Mouse (Mus musculus) erythroblast, embryonic 14.5 days (primary cell): Measurements from ENCODE around the gene Olfr1465. TPM values are rescaled to one million over a fixed set of nuclear protein-coding genes. Genes with fewer than 3 reads are reported as not detected.

ENCODE experiments used
- H3K27me3 ChIP-seq: 2 replicates; pipeline ENCODE4 v1.6.1; 2012; ENCODE audit warnings: inconsistent platforms; ENCODE audit not compliant: control insufficient read depth
- H3K36me3 ChIP-seq: 2 replicates; pipeline ENCODE4 v1.6.1; 2012; ENCODE audit warnings: mild to moderate bottlenecking, inconsistent platforms; ENCODE audit not compliant: control insufficient read depth
- H3K4me1 ChIP-seq: 2 replicates; pipeline ENCODE4 v1.6.1; 2012; ENCODE audit warnings: inconsistent platforms; ENCODE audit not compliant: control insufficient read depth
- H3K4me3 ChIP-seq: replicated peaks from 2 replicates; pipeline ENCODE3; 2012; ENCODE audit warnings: moderate library complexity, mild to moderate bottlenecking, inconsistent platforms
- H3K9me3 ChIP-seq: 2 replicates; pipeline ENCODE4 v1.6.1; 2012; ENCODE audit warnings: low read length, inconsistent platforms, mixed read lengths; ENCODE audit not compliant: control insufficient read depth
- GATA1 ChIP-seq: IDR thresholded peaks from 2 replicates; pipeline ENCODE4 v1.6.1; 2012; ENCODE audit warnings: low read length, inconsistent platforms, mixed read lengths
- TAL1 ChIP-seq: IDR thresholded peaks from 3 replicates; pipeline ENCODE4 v1.6.1; 2012; ENCODE audit warnings: low read length, inconsistent platforms, mixed read lengths
- polyA plus RNA-seq: library from polyadenylated mRNA; stranded (reverse); fragments of >175 nt; gene quantifications from 2 replicates; pipeline ENCODE4 v1.2.3, GENCODE M21; 2012

Olfr1465 gene
- not detected in 2 replicates for polyA plus RNA-seq

DNA sequence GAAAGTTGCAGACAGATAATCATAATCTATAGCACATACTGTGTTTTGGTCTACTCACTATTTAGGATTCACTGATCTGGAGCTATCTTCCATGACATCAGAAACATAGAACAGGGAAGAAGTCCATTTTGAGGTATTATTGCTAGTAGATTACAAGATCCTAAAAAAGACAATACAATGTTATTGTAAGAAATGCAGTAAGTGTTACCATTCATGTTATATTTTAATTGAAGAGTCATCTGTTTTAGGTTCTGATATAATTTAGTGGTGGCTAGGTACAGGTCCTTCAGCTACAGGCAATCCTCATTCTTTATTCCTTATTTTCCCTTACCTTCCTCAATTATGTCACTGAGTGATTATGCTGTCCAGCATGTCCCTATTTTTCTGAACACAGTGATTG lies at the start of gene Olfr1465:
Gene Olfr1465, minus strand, starts transcription at position 101 of the 400 bp plus-strand sequence.
- TF ChIP-seq GATA1 (no peak), TAL1 (no peak)
- Histone ChIP-seq H3K4me1 (no peaks in the 10 kb centered on the region), H3K27me3 (no peaks in the 10 kb centered on the region), H3K36me3 (no peaks in the 10 kb centered on the region), H3K9me3 (peaks cover 4% of the 10 kb centered on the region), H3K4me3 (no peak within 1 kb of the TSS)

DNA sequence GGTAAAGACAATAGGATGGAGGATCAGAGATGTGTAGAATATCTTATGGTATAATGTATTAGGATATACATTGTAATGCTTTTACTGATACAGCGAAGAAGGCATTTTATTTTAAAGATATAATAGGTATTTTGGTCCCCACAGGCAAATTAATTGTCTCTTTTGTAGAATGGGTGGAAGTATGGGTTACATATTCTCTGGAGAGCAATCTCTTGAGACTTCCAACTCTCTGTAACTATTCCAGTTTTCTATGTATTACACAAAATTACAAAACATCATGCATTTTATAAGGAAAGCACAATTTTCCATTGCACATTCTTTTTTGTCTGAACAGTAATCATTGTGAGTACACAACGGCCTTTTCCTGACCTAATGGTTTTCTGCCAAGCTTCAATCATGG lies 46.6 kb upstream of the Olfr1465 start, which contains the start of gene Olfr1467:
Gene Olfr1467, plus strand, starts transcription at position 301 of the 400 bp plus-strand sequence.
- TF ChIP-seq TAL1 (no peak), GATA1 (no peak)
- Histone ChIP-seq H3K27me3 (no peaks in the 10 kb centered on the region), H3K4me3 (no peak within 1 kb of the TSS), H3K4me1 (no peaks in the 10 kb centered on the region), H3K9me3 (peaks cover 2% of the 10 kb centered on the region; the same call in 1 of the 2 replicates), H3K36me3 (no peaks in the 10 kb centered on the region)

DNA sequence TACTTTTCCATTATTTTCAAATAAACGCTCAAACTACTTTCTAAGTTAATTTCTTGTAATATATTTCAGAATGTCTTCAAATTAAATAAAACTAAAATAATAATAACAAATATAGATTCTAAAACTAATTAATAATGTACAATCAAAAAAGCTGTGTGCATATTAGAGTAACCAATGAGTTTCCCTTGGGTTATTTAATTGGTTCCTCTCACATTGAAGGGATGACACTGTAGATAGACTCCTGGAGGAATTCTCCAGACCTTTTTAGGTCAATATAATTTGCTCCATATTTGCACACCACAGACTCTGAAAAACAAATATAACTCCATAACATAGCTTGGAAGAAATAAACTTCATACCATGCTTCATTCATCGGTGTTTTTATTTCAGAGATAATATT lies 23.2 kb upstream of the Olfr1465 start, which contains the start of gene Olfr1466:
Gene Olfr1466, plus strand, starts transcription at position 301 of the 400 bp plus-strand sequence.
- H3K36me3 ChIP-seq: no peaks in the 10 kb centered on the region
- H3K4me1 ChIP-seq: no peaks in the 10 kb centered on the region
- TF ChIP-seq TAL1 (no peak), GATA1 (no peak)
- no peak within 1 kb of the TSS for H3K4me3 ChIP-seq
- H3K9me3 ChIP-seq: peaks cover 6% of the 10 kb centered on the region
- H3K27me3 ChIP-seq: no peaks in the 10 kb centered on the region

Other genes with a start within 250 kb of the Olfr1465 start
- gene Olfr1457, start 217.7 kb downstream of the Olfr1465 start, polyA plus RNA-seq: not detected in 2 replicates
- not detected in 2 replicates for gene Olfr1458, start 208.8 kb downstream of the Olfr1465 start, polyA plus RNA-seq
- gene Olfr1459, start 166.0 kb downstream of the Olfr1465 start, polyA plus RNA-seq: not detected in 2 replicates
- not detected in 2 replicates for gene Olfr1461, start 152.5 kb downstream of the Olfr1465 start, polyA plus RNA-seq
- not detected in 2 replicates for gene Olfr1462, start 129.8 kb downstream of the Olfr1465 start, polyA plus RNA-seq
- not detected in 2 replicates for gene Olfr1463, start 84.2 kb downstream of the Olfr1465 start, polyA plus RNA-seq
- gene Olfr1466, start 23.3 kb upstream of the Olfr1465 start, polyA plus RNA-seq: not detected in 2 replicates
- not detected in 2 replicates for gene Olfr1467, start 46.7 kb upstream of the Olfr1465 start, polyA plus RNA-seq
- not detected in 2 replicates for gene Olfr1469, start 92.3 kb upstream of the Olfr1465 start, polyA plus RNA-seq
- gene Olfr1471, start 127.9 kb upstream of the Olfr1465 start, polyA plus RNA-seq: not detected in 2 replicates
- not detected in 2 replicates for gene Olfr1472, start 140.5 kb upstream of the Olfr1465 start, polyA plus RNA-seq
- not detected in 2 replicates for gene Olfr1474, start 154.0 kb upstream of the Olfr1465 start, polyA plus RNA-seq
- gene Olfr1475, start 164.7 kb upstream of the Olfr1465 start, polyA plus RNA-seq: not detected in 2 replicates
- 0.01 TPM in 1 of 2 replicates, not detected in the other for gene Olfr1477, start 185.0 kb upstream of the Olfr1465 start, polyA plus RNA-seq
- gene Olfr1480, start 212.4 kb upstream of the Olfr1465 start, polyA plus RNA-seq: not detected in 2 replicates